Mouse (Mus musculus): ENCODE measurements at regions not wholly inside any gene's neighbourhood (a gene's known extent, or its start where the extent isn't known, plus 50 kb on each side); places are given as distances from the start of the nearest gene placed in this dataset.

DNA sequence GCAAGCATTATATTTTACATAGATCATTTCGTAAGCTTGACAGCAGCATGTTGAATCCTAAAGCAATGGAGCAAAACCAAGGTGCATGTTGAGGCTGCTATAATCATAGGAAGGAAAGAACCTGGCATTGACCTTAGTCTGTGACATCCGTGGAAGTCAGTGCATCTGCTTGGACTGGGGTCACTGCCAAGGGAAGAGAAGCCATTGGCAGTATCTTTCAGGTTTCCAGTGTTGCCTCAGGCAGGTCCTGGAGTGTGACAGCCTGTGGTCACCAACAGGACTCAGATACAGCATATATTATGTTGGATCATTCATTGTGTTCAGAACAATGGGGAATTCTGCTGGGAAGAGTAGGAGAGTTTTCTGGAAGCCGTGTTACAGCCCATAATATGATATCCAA, 535.8 kb upstream of the Auts2 start:
- no peak for DNase-seq

GRCm38 (mm10) chr5:133078390-133078789, 535.2 kb upstream of the Auts2 start:
- peak in 1 of 2 experiments; percentile 3 for DNase-seq

DNA sequence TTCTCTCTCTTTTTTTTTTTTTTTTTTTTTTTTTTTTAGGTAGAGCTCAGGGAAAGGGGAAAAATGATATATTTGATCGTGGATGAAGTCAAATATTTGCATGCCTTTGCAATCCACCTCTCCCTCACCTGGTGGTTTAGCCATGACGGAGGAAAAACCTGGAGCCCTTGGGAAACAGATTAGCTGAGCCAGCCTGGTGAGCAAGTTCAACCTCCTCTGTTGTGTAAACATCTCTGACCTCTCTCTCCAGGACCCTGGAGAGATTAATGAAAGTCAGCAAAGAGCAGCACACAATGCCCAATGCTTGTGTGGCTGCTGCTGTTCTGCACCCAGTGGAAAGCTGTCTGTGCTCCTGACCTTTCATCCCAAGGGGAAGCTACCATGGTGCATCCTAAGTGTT, 530.2 kb upstream of the Auts2 start:
- DNase-seq: no peak

GRCm38 (mm10) chr5:133070141-133070540, 527.0 kb upstream of the Auts2 start:
- no peak for DNase-seq

DNA sequence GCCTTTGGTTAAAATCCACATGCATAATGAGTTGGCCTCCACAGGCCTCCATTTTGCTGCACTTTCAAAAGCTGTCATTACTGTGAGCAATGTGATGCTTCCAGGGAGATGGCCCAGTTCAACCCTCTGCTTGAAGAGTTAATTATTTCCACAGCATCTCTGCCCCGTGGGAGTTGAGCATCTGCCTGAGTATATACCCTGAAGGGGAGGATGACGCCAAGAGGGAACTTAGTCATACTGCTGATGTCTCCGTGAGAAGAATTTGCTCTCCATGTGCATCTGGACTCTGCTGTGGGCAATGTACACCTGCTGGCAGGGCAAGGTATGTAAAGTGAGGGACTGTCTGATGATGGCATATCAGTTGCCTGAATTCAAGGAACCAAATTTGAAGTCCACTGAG, 519.3 kb upstream of the Auts2 start:
- no peak for DNase-seq

DNA sequence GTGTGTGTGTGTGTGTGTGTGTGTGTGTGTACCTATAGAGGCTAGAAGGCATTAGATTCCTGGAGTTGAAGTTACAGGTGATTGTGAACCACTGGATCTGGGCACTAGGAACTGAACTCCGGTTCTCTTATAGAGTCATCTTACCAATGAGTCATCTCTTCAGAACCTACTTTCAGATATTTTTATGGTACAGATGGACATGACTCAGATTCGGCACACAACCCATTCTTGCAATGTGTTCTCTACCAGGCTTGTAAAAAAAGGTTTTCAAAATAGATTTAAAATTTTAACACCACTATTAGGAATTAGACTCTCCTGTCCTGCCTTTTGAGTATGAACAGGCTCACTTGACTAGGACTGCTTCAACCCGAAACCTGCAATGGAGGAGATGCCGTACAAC, 504.3 kb upstream of the Auts2 start:
- DNase-seq: no peak

DNA sequence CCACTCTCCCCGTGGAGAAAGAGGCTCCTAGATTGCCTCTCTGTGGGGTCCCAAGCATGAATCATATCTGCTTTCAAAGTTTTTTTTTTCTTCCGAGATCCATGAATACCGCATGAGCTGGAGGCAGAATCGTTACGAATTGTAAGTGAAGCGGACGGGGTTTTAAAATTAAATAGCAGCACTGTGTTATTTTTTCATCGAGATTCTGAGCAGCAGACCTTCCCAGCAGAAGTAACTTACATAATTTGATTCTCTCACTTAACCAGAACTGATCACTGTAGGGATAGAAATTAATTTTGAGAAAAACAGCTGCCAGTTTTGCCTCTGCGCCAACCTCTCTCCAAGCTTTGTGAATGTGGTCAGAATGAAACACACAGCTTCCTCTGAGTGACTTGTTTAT, 502.5 kb upstream of the Auts2 start:
- no peak for DNase-seq

GRCm38 (mm10) chr5:133027590-133027989, 484.4 kb upstream of the Auts2 start:
- DNase-seq: no peak

GRCm38 (mm10) chr5:133025121-133025520, 482.0 kb upstream of the Auts2 start:
- no peak for DNase-seq

GRCm38 (mm10) chr5:133020821-133021220, 477.7 kb upstream of the Auts2 start:
- no peak for DNase-seq

- no peak for DNase-seq
Measured at GRCm38 (mm10) chr5:133020116-133020515, 477.0 kb upstream of the Auts2 start.

GRCm38 (mm10) chr5:133010624-133011575, 467.8 kb upstream of the Auts2 start:
- peak; percentile 72 to 73 for DNase-seq

GRCm38 (mm10) chr5:132982866-132983265, 439.7 kb upstream of the Auts2 start:
- DNase-seq: no peak

- DNase-seq: no peak
Measured at GRCm38 (mm10) chr5:132979013-132979412, 435.9 kb upstream of the Auts2 start.

- no peak for DNase-seq
Measured at GRCm38 (mm10) chr5:132975303-132975932, 432.3 kb upstream of the Auts2 start.

GRCm38 (mm10) chr5:132974876-132975275, 431.7 kb upstream of the Auts2 start:
- DNase-seq: no peak

DNA sequence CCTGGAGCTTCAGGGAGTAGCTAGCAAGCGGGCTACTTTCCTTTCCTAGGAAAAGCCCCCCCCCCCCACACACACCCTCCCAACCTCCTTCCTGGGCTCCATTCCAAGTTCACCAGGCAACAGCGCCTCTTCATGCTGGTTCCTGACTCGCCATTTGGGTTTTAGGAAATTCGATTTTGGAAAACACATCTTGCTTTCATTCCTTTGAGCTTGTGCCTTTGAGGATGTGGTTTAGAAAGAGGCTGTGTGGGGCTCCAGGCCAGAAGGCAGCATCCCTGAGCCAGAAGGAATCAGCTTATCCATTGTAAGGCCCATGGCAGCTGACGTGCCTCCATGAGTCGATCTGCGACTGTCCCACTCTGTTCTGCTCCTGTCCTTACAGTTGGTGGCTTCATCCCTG, 427.9 kb upstream of the Auts2 start:
- no peak for DNase-seq

DNA sequence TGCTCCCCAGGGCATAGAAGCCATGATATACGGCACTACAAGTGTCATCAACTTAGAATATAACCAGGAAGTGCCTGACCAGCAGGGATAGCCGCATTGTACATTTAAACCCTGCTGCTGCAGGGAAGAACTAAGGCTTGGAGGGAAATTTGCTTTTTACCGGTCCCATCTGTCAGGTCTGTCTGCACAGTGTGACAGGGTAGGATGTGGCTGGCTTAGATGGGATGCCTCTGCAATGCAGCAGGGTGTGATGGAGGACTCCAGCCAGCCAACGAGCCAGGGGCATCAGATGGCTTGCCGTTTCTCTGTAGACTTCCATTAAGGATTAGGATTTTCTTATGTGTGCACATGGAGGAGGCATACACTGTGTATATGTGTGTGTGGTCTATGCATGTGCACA, 426.2 kb upstream of the Auts2 start:
- DNase-seq: peak in 1 of 2 experiments; percentile 17

GRCm38 (mm10) chr5:132959901-132960300, 416.8 kb upstream of the Auts2 start:
- DNase-seq: no peak

GRCm38 (mm10) chr5:132956184-132956583, 413.0 kb upstream of the Auts2 start:
- no peak for DNase-seq

DNA sequence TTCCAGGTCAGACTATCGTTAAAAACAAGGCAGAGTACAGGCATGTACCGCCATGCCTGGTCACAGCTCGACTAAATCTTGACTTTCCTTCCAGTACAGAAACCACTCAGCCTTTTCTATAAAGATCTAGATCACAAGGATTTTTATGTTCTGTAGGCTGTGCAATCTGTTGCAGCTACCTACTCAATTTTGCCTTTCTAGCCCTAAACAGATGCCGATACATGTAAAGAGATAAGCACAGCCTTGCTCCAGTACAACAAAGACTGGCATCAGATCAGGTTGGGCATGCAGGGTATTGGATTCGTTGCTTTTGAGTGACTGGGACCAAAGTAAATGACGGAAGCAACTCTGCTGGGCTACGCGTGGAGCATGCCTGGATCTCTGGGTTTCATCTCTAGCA, 411.9 kb upstream of the Auts2 start:
- peak; percentile 11 to 13 for DNase-seq

DNA sequence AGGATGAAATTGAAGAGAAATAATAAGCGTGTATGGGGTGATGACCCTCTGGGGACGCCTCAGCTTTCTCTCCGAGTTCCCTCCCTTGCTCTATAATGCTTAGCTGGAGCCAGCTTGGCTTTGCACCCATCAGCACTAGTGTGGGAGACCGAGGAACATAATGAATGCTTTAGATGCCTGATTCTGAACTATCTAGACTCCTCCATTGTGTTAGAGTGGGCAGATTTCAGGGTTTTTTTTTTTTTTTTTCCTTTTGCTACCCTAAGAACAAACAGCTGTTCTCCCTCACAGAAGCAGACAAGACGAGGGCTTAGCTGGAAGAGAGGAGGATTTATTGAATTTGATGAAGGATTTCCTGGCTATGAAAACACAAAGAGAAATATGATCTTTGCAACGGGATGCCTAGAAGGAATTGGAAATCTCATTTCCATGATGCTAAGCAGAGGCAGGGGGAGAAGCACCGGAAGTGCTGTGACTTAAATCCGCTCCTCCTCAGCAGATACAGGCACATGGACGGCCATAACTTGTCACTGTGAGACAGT, 390.4 kb upstream of the Auts2 start:
- no peak for DNase-seq

DNA sequence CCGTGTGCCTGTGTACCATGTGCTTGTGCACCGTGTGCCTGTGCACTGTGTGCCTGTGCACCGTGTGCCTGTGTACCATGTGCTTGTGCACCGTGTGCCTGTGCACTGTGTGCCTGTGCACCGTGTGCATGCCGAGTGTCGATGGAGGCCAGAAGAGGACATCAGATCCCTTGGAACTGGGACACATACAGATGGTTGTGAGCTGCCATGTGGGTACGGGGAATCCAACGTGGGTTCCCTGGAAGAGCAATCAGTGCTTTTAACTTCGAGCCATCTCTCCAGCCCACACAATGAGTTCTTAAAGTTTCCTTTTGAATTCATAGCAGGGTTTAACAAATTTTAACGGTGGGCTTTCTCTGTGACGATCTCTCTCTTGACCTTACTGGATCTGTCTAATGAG, 386.8 kb upstream of the Auts2 start:
- peak; percentile 28 to 60 for DNase-seq

GRCm38 (mm10) chr5:132923365-132923764, 380.2 kb upstream of the Auts2 start:
- no peak for DNase-seq

Measured in layer of hippocampus, postnatal 36 days (tissue).